Mouse (Mus musculus): ENCODE measurements around the gene Slc8b1.
A peak's percentile ranks its signal among the peaks of the same experiment; 100 is the strongest.

Slc8b1 gene

DNA sequence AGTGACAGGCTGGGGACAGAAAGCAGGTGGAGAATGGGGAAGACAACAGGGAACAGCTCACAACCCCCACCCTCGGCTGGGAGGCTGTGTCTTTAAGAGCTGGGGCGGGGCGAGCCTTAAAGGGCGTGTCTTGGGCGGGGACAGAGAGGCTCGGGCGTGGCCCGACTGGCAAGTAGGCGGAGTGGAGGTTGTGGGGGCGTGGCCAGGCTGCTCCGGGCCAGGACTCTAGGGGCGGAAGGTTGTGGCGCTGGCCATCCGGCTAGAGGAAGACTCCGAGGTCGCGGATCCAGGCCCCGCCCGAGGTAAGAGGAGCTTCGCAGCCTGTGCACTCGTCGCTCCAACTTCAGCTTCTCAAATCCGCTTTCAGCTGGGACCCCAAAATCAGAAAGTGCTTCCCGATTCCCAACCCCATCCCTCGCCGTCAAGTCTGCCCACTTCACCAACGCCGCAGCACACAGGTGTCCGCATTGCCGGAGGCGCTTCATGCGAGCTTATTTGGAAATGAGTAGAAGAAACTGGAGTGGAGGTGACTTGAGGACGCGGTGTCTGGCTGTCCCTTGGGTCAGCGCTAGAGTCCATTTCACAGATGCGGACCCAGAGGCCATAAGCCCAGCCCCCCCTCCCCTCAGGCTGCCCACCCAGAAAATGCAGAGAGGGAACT is at the start of gene Slc8b1:
Gene Slc8b1, plus strand, starts transcription at position 187 of the 661 bp plus-strand sequence.
- peak; percentile 99 for DNase-seq

DNA sequence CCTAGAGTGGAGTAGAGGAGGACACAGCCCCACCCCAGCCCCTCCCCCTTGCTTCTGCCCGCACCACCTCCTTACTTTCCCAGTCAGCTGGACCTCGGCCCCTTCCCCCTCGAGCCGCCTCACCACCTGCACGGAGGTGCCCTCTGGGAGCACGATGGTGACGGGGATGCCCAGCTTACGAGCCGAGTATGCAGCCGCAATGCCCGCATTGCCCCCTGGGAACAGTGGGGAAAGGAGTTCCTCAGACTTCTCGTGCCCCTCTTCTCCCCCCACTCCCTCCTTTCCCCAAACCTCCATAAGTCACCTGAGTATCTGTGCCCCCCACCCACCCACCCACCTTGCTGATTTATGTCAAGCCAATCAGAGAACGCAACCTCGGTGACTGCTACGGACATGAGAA is 49.1 kb upstream of the Slc8b1 start:
- no peak for DNase-seq

DNA sequence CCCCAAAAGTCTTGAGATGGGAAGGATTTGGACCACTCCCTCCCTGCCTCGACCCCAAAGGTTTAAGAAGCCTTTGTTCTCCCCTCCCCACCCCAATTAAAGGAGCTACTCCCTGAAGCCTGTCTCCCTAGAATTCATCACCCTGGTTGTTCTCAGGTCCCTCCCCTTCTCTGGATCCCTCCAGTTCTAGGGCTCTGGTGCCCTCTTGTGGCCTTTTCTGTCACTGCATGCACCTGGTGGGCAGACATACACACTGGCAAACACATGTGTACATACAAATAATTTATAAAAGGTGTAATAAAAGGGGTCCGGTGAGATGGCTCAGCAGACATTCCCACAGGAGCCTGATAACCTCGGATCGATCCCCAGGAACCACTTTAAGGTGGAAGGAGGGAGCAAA is 46.6 kb upstream of the Slc8b1 start:
- peak; percentile 44 to 49 for DNase-seq

DNA sequence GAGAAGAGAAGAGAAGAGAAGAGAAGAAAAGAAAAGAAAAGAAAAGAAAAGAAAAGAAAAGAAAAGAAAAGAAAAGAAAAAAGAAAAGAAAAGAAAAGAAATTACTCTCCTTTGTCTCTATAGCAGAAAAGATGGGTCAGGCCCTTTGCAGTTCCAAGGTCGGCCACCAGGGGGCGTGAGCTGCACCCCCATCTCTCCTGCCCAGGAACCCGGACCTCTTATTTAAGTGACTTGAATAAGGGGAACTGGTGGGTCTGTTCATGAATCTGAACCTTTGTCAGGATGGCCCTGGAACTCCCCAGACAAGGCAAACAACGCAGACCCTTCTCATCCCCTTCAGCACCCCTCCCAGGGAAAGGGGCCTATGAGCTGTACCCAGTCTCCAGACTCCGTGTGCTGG is 45.9 kb upstream of the Slc8b1 start:
- peak; percentile 84 to 86 for DNase-seq

DNA sequence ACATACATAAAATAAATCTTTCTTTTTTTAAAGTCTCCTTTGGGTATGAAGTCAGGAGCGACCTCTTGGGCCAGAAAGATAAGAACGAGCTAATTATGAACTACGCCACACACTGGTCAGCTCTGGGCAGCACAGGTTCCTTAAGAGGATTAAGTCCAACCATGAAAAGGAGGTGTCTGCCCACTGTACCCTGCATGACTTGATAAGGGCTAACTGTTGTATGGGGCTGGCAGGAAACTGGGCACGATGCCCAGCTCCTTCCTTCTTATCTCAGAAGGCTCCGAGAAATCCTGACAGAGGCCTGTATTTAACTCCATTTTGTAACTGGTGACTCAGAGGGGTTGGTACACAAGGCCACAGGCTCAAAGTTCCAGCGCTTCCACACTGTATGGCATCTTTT is 45.1 kb upstream of the Slc8b1 start:
- no peak for DNase-seq

DNA sequence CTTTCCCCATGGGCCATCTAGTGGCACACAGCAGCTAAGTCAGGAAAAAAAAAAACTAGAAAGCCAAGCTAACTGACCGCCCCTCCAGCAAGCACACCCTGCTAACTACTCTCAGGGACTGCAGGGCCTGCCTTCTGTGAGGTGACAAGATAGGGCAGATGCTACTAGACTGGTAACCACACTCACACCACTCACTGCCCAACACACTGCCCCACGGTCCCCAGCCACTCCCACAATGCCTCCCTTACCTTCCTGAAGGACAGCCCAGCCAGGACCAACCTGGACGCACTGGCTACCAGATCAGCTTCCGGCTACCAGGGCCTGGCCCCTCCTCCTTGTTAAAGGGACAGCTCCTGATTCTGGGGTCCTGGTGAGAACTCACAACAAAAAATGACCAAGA is 43.9 kb upstream of the Slc8b1 start:
- no peak for DNase-seq

DNA sequence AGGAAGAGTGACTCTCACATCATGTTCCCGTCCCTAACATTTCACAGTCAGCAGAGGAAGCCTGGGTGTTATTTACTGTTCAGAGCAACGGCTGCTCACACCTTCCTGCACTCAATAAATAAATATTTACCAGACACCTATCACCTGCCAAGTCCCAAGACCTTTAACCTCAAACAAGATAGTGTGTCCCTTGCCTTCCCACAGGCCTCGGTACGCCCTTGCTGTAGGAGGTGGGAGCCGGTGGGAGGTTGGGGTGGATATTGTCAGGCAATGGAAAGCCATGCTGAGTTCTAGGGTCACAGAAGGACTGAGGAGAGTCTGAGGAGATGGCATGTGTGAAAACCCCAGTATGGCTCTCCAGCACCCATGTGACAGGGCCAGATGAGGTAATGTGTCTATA is 42.6 kb upstream of the Slc8b1 start:
- no peak for DNase-seq

DNA sequence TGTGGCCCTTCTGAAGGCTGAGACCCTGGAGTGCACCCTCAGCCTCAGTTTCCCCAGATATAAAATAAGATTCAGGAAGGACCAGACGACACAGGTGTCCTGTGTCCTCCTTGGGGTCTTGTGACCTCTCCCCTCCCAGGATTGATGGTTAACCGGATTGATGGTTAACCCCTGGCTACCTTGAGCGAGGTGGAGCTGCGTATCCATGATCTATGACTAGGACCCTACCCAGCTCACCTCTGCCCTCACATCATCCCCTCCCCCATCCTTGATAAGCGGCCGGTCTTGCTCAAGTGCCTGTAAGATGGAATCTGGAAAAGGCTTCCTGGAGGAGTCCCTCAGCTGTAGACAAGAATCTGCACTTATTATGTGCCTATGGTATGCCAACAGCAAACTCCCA is 42.1 kb upstream of the Slc8b1 start:
- no peak for DNase-seq

DNA sequence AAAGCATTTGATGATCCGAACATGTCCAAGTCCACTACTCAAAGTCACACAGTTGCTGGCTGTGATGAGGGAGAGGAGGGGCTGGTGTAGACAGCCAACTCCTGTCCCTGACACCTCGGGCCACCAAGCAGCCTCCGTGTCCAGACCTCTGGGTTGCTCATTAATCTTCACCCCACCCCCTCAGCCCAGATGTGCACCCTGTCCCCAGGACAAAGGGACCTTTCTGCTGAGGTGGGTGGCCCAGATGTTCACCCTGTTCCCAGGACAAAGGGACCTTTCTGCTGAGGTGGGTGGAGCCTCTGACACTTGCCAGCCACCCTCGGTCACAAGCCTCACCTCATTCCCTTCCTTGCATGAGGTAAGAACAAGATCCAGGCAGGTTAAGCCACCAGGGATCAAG is 39.4 kb upstream of the Slc8b1 start:
- DNase-seq: no peak

DNA sequence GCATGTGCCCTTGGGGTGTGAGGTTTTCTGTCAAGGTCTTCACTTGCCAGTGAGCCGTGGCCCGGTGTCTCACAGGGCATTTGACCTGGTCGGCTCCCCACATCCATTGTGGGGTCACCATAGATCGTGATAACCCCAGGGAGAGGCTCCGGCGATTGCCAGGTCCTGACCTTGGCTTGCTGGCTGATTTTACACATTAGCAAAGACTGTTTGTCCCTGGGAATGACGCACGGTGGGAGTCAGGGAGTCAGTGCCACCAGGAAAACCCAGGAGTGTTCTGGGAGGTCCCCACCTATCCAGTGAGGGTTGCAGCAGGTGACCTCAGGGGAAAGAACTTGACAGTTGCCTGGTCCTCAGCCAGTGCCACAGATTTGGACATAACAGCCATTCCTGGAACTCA is 38.2 kb upstream of the Slc8b1 start, which contains the start of gene Sdsl:
Gene Sdsl, minus strand, starts transcription at position 41 of the 400 bp plus-strand sequence.
- DNase-seq: no peak

DNA sequence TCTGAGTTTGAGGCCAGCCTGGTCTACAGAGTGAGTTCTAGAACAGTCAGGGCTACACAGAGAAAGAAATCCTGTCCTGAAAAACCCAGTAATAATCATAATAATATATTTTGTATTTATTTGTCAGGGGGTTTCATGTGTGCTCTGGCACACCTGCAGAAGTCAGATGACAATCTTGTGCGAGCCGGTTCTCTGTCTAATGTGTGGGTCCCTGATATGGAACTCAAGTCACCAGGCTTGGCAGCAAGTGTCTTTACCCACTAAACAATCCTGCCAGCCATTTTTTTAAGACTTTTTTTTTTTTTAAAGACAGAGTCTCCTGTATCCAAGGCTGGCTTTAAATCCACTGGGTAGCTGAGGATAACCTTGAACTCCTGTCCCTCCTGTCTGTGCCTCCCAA is 37.6 kb upstream of the Slc8b1 start:
- no peak for DNase-seq

DNA sequence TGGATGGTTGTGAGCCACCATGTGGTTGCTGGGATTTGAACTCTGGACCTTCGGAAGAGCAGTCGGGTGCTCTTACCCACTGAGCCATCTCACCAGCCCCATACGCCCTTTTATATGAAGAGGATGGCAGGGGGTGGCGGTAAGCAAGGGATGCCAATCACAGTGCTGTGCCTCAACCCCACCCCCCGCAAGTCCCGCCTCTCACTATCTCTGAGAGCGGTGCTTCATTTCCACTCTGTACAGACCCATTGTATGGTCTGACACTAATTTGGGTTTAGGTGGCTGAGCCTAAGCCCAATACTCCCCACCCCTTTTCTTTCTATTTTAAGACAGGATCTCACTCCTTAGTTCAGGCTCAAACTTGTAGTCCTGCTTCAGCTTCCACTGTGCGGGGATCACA is 35.1 kb upstream of the Slc8b1 start:
- DNase-seq: no peak

DNA sequence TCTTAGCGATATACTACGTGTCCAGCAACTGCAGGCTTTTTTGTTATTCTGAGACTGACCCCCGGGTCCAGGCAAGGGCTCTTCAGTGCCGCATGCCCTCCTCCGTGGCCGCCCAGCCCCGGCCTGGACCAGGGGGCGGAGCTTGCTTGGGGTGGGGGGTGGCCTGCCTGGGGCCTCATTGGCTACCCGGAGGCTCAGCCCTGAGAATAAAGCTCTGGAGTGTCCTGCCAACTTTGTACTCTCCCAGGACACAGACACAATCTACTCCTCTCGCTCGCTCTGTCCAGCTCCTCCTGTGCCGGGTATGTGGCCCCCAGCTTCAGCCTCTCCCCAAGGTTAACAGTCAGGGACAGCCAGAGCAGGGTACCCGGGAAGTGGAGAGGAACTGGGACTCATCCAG is 34.7 kb upstream of the Slc8b1 start, which contains the start of gene Sds:
Gene Sds, plus strand, starts transcription at position 231 of the 400 bp plus-strand sequence.
- no peak for DNase-seq

DNA sequence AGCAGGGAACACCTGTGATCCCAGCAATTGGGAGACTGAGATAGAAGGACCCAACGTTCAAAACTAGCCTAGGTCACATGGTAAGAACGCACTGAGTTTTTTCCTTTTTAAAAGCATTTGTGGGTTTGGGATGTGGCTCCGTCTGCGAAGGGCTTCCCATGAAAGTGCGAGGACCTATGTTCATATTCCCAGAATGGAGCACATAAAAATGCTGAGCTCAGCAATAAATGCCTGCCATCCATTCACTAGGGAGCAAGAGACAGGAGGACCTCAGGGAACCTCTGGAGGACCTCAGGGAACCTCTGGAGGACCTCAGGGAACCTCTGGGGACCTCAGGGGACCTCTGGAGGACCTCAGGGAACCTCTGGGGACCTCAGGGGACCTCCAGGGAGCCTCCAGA is 33.0 kb upstream of the Slc8b1 start:
- no peak for DNase-seq

DNA sequence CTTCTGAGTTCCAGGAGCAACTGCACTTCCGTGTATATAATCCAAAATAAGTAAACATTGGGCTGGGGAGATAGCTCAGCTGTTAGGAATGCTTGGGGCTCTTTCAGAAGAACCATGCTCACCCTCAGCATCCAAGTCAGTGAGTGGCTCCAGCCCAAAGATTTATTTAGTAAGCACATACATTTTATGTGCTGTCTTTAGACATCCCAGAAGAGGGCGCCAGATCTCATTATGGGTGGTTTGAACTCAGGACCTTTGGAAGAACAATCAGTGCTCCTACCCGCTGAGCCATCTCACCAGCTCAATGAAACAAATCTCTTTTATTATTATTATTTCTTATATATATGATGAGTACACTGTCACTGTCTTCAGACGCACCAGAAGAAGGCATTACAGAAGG is 31.4 kb upstream of the Slc8b1 start:
- peak; percentile 30 to 45 for DNase-seq

DNA sequence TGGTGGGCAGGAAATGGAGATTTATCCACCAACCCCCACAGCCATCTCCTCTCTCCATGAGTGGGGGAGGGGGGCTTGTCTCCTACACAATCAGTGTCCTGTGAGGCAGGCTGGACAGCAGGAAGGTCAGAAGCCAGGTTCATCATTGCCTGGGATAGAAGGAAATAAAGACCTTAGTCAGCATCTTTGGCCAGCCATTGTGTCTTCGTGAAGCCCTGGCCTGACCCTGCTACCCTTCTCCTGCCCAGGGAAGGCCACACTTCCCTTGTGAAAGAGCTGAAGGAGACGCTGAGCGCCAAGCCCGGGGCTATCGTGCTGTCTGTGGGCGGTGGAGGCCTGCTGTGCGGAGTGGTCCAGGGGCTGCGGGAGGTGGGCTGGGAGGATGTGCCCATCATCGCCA is 29.8 kb upstream of the Slc8b1 start:
- DNase-seq: no peak

DNA sequence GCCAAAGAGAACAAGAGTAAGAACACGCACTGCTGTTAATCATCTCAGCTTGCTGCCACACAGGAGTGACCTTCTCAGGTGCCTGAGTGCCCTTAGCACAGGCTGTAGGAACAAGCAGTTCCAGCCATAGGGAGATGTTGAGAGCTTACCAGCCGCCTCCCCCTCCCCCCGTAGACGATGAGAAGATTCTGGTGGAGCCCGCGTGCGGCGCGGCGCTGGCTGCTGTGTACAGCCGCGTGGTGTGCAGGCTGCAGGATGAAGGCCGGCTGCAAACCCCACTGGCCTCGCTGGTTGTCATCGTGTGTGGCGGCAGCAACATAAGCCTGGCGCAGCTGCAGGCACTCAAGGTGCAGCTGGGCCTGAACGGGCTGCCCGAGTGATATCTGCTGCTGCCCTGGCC is 27.6 kb upstream of the Slc8b1 start:
- no peak for DNase-seq

DNA sequence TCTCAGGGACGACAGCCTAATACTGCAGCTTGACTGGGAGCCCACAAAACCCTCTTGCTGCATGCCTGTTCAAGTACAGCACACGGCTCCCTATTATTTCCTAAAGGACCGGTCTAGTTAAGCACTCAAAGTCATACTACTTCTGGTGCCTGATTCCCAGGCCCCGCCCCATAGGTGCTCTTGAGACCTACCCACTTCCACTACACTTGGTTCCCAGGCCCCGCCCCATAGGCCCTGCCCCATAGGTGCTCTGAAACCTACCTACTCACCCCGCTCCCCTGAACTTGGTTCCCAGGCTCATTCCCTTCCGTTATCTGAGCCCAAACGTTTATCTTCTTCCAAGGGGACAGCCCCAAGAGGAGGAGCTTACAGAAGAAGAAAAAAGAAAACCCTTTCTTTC is 23.1 kb upstream of the Slc8b1 start:
- no peak for DNase-seq

DNA sequence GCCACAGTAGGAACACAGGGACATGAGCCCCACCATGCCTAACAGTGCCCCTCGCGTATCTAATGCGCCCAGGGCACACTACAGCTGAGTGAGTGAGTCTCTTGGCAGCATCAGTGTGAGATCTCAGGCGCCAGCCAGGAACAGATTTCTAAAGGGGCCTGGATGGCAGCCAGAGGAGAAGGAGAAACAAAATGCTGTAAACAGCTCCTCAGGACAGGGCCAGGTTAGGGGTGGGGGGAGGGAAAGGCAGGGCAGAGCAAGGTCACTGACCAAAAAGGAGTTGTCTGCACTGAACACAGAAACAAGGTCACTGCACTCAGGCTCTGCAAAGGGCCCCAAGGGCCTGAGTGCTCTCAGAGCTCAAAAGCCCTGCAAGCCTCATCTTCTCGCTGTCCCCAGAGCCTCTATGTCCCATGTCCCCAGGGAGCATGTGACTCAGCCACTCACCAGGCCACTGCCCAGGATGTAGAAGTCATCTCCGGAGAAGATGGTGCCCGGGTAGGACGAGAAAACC is 20.2 kb upstream of the Slc8b1 start:
- no peak for DNase-seq

DNA sequence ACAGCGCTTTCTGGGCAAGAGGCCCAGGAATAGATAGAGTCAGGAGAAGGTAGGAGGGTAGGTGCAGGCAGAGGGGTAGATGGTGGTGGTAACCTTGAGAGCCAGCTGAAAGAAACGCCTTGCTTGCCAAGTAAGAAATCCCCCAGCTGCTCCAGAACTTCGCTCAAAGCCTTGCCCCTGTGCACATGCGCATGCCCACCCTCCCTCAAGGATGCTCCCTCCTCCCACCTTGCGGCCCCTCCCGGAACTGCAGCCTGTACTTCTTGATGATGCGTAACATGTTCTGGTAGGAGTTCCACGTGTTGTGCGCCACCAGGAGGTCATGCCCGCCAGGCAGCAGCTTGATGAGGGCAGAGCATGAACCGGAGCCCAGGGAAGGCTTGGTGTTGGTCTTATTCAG is 18.5 kb upstream of the Slc8b1 start:
- DNase-seq: no peak

DNA sequence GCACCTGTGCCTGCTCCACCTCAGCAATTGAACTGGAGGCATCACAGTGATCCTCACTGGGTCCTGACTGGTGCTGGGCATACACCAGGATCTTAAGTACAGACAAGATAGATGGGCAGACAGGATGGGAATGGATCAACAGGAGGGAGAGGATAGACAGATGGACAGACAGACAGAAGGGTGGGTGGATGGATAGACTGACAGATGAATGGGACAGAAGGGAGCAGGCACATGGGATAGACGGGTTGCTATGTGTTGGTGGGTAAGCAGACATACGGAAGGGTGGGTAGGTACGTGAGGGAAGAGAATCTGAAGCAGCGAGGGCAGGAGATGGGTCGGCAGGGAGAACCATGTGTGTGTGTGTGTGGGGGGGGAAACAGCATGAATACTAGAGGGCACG is 17.5 kb upstream of the Slc8b1 start:
- no peak for DNase-seq

DNA sequence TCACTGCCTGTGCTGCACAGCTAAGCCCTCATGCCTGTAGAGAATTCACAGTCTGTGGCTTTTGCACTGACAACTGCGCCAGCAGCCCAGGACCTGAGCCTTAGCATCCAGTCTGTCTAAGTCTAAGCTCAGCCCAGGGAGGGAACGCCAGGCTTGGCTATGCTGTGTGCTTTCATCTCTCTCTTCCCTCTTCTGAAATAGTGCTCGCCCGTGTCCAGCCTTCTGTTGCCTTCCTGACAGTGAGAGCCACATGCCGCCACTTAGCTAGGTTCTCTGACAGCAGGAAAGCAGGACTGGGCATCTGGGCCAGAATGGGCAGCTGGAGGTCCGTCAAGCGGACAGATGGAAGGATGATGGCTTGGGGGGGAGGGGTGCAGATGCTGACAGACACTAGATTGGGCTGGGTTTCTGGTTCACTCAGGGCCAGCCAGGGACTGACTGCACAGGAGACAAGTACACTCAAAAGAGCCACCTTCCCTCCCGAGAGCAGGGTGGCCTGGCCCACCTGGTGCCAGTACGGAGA is 17.0 kb upstream of the Slc8b1 start:
- DNase-seq: no peak

DNA sequence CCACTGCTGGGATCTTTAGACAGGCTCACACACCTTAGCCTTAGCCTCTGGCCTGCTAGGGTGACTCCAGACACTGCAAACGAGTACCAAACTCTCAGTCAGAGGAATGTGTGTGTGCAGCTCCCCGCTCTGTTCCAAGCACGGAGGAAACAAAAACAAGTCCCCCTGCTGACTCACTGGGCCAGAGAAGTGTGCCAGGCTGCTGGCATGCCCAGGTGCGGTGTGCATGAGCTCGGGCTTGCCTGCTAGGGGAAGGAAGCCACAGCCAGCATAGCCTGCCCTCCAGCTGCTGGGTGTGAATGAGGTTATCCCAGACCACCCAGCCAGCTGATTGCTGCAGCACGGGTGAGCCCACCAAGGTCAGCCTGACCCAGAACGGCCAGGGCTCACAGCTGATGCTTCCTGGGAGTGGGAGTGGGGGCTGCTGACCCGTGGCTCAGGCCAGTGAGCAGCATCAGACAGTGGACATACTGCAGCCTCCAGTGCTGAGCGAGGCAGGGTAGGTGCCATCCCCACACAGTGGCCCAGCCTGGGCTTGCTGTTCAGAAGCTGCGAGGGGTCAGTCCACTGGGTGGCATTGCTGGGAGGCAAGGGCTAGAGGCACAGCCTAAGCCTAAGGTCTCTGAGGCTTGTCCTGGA is 15.8 kb upstream of the Slc8b1 start:
- no peak for DNase-seq

DNA sequence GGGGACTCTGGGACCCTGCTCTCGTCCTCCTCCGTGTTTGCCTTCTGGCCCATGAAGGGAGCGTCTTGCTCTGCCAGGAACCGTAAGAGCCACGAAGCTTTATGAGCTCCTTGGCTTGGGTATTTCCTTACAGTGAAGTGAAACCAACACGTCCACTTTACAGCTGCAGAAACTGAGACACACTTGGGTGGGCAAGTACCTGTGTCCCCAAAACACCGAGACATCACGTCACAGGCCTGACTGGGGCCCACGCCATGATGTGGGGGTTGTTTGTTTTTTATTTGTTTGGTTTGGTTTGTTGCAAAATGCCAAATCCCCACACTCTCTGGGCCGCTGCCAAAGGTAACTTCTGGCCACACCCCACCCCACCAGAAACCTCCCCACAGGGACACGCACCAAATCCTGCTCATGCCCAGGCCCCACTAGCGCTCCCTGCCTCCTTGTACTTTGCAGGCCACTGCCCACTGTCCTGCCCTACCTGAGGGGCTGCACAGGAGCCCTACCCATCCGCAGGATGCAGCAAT is 15.2 kb upstream of the Slc8b1 start:
- DNase-seq: peak; percentile 28 to 36
